25 mouse cellular contexts compared by ENCODE assay signal in genomic region chr15:102336946-102337345, GRCm38 (mm10). TPM values are rescaled to one million over a fixed set of nuclear protein-coding genes. Genes with fewer than 3 reads are reported as not detected.
"Had no signal": no experiment of that assay in that cellular context is flagged by ENCODE, and none has a peak within 500 bp of the region (broad histone marks: within the 10 kb centered on the region; RNA-seq: fewer than 3 reads in every experiment).

No protein-coding gene starts in this region.

- DNase-seq: gastrocnemius, adult 2 months; gastrocnemius, postnatal 10 days; gastrocnemius, postnatal 25 days; heart, adult 18-20 months; heart, postnatal 10 days; heart, postnatal 4 days; kidney, postnatal 10 days; liver; liver, embryonic 13.5 days; liver, postnatal 0 days had no signal

- H3K9ac ChIP-seq: heart, embryonic 12.5 days; hindbrain, embryonic 12.5 days; intestine, embryonic 15.5 days; limb, embryonic 12.5 days; liver, embryonic 13.5 days; liver, embryonic 15.5 days; liver, postnatal 0 days had no signal

- H3K4me2 ChIP-seq: heart, embryonic 12.5 days; hindbrain, embryonic 12.5 days; intestine, embryonic 15.5 days; limb, embryonic 12.5 days; liver, embryonic 11.5 days; liver, embryonic 13.5 days; liver, embryonic 15.5 days had no signal

- H3K27ac ChIP-seq: gastrocnemius, adult 2 months; heart, embryonic 10.5 days; hindbrain, embryonic 10.5 days; hindbrain, embryonic 12.5 days; intestine, embryonic 15.5 days; layer of hippocampus, adult 2 months; left cerebral cortex, adult 2 months; limb, embryonic 10.5 days; limb, embryonic 12.5 days; liver, embryonic 13.5 days; liver, embryonic 15.5 days had no signal

- H3K27me3 ChIP-seq: heart, embryonic 12.5 days; hindbrain, embryonic 12.5 days; intestine, embryonic 15.5 days; limb, embryonic 12.5 days; liver, embryonic 13.5 days; liver, embryonic 15.5 days had no signal

- ATAC-seq: forebrain, embryonic 16.5 days; hindbrain, embryonic 16.5 days; inflammation-experienced regulatory T-cells, adult 6 months; intestine, embryonic 15.5 days; intestine, postnatal 0 days; liver, postnatal 0 days had no signal

- H3K4me3 ChIP-seq: gastrocnemius, adult 2 months; heart, embryonic 10.5 days; heart, embryonic 12.5 days; hindbrain, embryonic 10.5 days; hindbrain, embryonic 12.5 days; intestine, embryonic 15.5 days; layer of hippocampus, adult 2 months; left cerebral cortex, adult 2 months; limb, embryonic 10.5 days; limb, embryonic 12.5 days; liver, embryonic 13.5 days; liver, embryonic 15.5 days had no signal

- H3K9me3 ChIP-seq: heart, embryonic 10.5 days; heart, embryonic 12.5 days; hindbrain, embryonic 10.5 days; hindbrain, embryonic 12.5 days; intestine, embryonic 15.5 days; limb, embryonic 10.5 days; limb, embryonic 12.5 days; liver, embryonic 13.5 days; liver, embryonic 15.5 days had no signal

RNA-seq across cellular contexts. Expression of gene Sp7, which starts 30.0 kb away (rescaled TPM):
- polyA plus RNA-seq: inflammation-experienced regulatory T-cells, adult 6 months; liver, embryonic 15.5 days; liver, postnatal 0 days had no signal
